Mouse (Mus musculus) megakaryocyte, embryonic 14.5 days (primary cell): ENCODE data around the gene Dgkd.

ENCODE experiments used
- FLI1 ChIP-seq: IDR thresholded peaks from 2 replicates; pipeline ENCODE4 v1.6.1; 2012; ENCODE audit warnings: low read length, inconsistent platforms, mixed read lengths
- GATA1 ChIP-seq: IDR thresholded peaks from 3 replicates; pipeline ENCODE4 v1.6.1; 2012; ENCODE audit warnings: mixed read lengths, low read length, inconsistent platforms, borderline replicate concordance

DNA sequence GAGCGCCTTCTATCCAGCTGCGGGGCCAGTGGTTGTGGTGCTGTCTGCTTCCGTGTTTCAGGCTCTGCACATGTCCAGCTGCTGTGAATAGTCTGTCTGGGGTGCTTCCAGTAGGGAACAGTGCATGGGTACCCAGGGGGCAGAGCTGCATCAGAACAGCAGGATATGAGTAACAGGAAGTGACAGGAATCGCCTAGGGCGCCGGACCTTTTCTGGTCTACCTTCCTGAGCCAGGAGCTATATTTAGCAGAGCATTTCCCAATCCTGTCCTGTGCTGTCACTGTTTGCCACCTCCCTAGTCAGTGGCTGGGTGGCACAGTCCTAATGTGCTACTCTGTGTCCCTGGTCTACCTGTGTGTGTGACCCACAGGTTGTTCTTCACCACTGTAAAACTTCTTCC lies 47.9 kb downstream of the Dgkd start:
- TF ChIP-seq GATA1 (no peak), FLI1 (no peak)
